Mouse (Mus musculus) heart, postnatal 14 days (tissue): Measurements from ENCODE around the gene Hmga1b. TPM values are rescaled to one million over a fixed set of nuclear protein-coding genes. Genes with fewer than 3 reads are reported as not detected.
"Not testable (repeated sequence)": the region's sequence is repeated elsewhere in the genome, so short reads cannot be mapped to it uniquely, and the experiment has no call there.

Experiments used
- DNase-seq, 2 experiments: peaks; one replicate each; pipeline ENCODE4 v3.0.0; 2021 to 2022
- intact Hi-C: fragments of 180-260 bp; cut with DNase I; formaldehyde crosslinking; loops from one replicate; pipeline ENCODE4 v1.15.1; 2025
- long read RNA-seq, 2 experiments: library from polyadenylated mRNA; stranded (forward); transcript quantifications; one replicate each; pipeline ENCODE4 v2.0.0; 2021
- total RNA-seq, 2 experiments: library from RNA; stranded (reverse); gene quantifications; 2 replicates each; pipeline ENCODE4 v1.2.3; 2021

The Hmga1b gene
- 10 to 100 TPM; 23.8 to 68.1 TPM for total RNA-seq
- long read RNA-seq, experiment 1, transcript Hmga1b-201 (1 exons, 1,626 nt), result major isoform, 13 of 20 reads
- long read RNA-seq, experiment 1, partial matches to known transcripts, result 0 of 20 reads
- long read RNA-seq, experiment 1, other reads (novel, unspliced or antisense), result 7 of 20 reads
- long read RNA-seq, experiment 2, transcript Hmga1b-201 (1 exons, 1,626 nt), result major isoform, 8 of 10 reads
- long read RNA-seq, experiment 2, partial matches to known transcripts, result 0 of 10 reads
- long read RNA-seq, experiment 2, other reads (novel, unspliced or antisense), result 2 of 10 reads

DNA sequence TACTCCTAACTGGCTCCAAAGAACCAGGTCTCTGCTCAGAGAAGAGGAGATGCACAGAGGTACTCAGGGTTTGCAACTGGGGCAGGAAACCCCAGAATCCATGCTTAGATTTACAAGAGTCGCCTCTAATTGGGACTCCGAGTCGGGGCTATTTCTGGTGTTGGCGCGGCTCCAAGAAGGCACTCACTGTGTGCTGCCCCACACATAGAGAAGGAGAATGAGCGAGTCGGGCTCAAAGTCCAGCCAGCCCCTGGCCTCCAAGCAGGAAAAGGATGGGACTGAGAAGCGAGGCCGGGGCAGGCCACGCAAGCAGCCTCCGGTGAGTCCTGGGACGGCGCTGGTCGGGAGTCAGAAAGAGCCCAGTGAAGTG is at the start of gene Hmga1b:
Hmga1b (plus strand) TSS at position 123 of the 370 bp plus-strand sequence.
- intact Hi-C loops, DNase-seq: not testable (repeated sequence)

DNA sequence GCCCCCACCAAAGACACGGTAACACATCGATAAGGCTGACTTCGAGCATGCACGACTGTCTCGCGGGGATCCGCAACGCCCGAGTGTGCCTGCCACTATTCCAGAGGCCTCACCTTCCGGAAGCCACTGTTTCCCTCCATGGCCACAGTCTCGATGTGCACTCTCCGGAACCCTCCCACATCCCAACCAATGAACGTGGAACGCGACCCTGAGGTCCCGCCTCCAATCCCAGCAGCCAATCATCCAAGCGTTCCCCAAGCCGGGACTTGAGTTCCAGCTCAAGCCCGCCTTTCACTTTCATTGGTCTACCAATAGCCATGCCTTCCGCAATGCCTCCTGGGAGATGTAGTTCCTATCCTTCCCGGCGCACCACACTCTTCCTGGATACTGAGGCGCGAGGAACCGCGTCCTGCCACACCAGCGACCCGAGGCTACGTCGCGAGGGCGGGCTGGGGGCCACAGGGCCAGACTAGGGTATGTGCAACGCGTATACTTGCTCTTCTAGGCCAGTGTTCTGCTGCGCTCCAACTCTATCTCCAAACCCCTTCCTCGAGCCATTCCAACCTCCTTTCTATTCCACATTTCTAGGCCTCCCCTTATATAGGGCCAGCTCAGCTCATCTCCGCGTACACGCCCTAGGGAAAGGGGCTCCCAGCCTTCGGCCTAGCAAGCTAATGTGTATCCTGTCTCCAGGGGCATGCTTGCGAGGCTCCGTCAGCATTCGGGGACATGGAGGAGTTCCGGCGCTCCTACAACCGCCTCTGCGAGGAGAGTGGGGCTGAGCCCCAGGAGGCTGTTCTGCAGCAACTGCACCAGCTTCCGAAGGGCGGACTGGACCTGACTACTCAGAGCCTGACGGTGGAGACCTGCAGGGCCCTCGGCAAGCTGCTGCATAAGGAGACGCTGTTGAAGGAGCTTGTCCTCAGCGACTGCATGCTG is 48.7 kb upstream of the Hmga1b start, which contains the start of the genes Cenpx and Lrrc45:
Cenpx (minus strand) TSS at position 159 of the 939 bp plus-strand sequence.
Lrrc45 (plus strand) TSS at position 346 of the 939 bp plus-strand sequence.
- DNase-seq, result peak; percentile 94 to 95
- intact Hi-C loops, result loop anchor here (2.0 to 5.0 kb wide), 4 partner anchors 95 to 227 kb away; no protein-coding TSS in a partner anchor

DNA sequence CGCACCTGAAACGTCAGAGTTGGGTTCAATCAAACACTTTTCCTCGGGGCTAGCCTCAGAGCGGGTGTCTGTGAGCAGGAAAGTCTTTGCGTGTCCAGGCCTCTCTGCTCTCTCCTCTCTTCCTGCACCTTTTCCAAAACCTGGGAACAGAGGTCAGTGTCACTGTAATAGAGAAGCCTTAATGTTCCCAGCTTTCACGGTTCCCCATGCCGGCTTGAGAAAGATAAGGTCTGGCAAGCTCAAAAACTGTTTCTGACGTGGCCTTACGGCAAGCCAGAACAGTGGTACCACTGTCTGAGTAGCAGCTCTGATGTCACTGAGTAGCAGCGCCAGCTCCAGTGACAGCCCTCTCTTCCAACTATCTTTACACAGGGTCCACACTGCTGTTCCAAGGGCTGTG is 48.0 kb upstream of the Hmga1b start:
- DNase-seq, result no peak
- intact Hi-C loops, result loop anchor here (5.0 kb wide), 3 partner anchors 137 to 227 kb away; no protein-coding TSS in a partner anchor

DNA sequence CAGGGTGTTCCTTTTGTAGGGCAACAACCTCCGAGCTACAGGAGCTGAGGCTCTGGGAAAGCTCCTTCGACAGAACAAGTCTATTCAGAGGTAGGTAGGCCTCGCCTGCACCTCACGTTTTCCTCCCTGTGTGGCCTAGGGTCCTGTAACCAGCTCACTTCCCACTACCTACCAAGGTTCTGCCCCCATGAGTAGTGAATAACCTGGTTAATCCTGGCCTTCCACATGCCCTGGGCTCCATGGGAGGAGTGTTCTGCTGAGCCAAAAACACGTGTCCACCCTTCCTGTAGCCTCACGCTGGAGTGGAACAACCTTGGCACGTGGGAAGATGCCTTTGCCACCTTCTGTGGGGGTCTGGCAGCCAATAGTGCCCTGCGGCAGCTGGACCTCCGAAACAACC is 47.5 kb upstream of the Hmga1b start:
- DNase-seq, result no peak

DNA sequence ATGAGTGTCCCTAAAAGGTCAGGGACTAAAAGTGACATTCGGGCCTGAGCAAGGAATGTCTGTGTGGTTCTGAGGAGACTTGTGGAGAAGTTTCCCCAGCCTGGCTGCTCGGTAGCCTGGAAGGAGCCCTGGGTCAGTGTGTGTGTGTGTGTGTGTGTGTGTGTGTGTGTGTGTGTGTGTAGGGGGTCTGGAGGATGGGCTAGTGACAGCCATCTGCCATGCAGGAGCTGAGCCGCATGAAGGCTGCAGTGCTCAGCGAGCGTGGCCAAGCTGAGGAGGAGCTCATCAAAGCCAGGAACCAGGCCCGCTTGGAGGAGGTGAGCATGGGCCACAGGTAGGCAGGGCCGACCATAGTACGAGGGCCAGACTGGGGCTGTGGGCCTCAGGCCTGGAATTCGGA is 43.4 kb upstream of the Hmga1b start:
- DNase-seq, result no peak
- intact Hi-C loops, result no loop called here

More for the DNA sequence above, 47.5 kb upstream of the Hmga1b start:
- intact Hi-C loops, result no loop called here

DNA sequence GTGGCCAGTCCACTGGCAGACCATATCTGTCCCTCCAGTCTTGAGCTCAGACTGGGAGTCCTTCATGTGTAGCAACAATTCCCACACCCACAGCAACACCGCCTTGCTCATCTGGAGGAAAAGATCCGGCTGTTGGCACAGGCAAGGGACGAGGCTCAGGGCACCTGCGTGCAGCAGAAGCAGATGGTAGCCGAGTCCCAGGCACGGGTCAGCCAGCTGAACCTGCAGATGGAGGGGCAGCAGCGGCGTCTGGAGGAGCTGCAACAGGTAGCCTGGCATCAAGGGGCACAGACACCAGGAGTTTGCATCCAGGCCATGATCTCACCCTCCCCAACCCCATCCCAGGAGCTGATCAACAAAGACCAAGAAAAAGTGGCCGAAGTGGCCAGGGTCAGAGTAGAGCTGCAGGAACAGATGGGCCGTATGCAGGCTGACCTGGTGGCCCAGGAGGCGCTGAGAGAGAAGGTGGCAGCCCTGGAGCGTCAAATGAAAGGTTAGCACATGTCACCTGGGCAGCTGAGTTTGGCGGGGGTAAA is 42.7 kb upstream of the Hmga1b start:
- intact Hi-C loops, result loop anchor here (1.0 to 5.0 kb wide), 3 partner anchors 56 to 321 kb away; no protein-coding TSS in a partner anchor
- no peak for DNase-seq

DNA sequence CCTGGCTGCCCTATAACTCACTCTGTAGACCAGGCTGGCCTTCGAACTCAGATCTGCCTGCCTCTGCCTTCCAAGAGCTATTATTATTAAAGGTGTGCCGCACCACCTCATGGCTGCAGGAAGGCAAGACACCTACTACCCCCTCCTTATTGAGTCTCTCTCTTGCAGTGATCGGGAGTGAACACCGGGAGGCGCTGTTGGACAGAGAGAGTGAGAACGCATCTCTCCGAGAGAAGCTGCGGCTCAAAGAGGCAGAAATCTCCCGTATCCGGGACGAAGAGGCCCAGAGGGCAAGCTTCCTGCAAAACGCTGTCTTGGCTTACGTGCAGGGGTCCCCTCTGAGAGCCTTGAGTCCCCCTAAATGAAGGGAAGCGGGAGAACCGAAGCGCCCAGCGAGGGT is 42.1 kb upstream of the Hmga1b start:
- DNase-seq, result peak; percentile 90 to 95
- intact Hi-C loops, result loop anchor here (1.0 to 5.0 kb wide), 3 partner anchors 56 to 321 kb away; no protein-coding TSS in a partner anchor

DNA sequence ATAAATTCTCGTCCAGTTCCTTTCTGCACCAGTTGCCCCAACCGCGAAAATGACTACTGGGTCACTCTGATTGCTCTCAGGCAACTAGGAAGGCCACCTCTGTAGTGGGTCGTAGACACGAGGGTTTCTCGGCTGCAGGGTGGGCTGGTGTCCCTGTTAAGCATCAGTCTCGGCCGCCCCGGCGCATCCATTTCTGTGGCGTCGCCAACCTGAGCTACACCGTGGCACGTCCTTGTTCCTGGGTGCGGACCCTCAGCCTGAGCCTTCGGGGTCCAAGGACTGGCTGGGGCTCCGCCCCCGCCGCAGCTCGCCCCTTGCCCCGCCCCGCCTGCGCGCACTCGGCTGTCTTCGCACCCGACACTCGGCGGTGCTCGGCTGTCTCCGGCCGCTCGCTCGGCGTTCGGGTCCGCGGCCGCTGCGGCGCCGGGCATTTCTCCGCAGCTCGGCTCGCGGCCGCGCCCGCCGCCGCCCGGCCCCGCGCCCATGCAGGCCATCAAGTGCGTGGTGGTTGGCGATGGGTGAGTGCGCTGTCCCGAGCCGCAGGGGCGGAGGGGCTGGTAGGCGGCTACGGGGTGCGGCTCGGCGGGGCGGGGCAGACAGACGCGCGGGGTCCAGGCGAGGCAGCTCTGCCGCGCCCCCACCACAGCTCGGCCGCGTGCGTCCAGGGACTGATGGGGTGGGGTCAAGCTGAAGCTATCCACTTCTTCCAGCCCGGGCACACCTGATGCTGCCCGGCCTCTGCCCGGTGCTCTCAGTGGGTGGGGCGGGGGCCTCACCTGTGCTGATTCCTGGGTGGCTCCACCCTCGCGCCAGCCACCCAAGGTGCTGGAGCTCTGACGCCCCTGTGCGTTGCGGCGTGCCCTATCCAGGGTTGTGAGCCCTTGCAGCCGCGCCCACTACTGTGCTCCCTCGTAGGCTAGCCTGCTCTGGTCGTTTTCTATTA is 41.2 kb upstream of the Hmga1b start, which contains the start of gene Rac3:
Rac3 (plus strand) TSS at position 347 of the 943 bp plus-strand sequence.
- intact Hi-C loops, result loop anchor here (5.0 kb wide), 1 partner anchor 181 kb away; no protein-coding TSS in a partner anchor
- DNase-seq, result peak; percentile 75 to 76

DNA sequence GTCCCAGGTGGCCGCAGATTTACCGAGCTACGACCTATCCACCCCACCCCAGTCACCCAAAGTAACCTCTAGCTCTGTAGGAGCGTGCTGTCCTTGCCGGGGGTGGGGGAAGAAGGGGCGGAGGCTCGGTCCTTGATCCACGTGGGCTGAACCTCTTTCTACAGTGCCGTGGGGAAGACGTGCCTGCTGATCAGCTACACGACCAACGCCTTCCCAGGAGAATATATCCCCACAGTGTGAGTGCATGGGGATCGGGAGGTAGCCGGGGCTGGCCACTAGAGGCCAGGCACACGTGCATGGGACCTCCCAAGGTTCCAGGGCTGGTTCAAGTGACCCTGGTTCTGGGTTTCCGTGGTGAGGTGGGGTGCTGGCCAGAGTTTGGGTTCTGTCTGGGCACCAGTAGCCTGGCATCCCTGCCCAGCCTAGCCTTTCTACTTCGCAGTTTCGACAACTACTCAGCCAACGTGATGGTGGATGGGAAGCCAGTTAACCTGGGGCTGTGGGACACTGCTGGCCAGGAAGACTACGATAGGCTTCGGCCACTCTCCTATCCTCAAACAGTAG is 40.4 kb upstream of the Hmga1b start:
- intact Hi-C loops, result loop anchor here (5.0 kb wide), 1 partner anchor 180 kb away; no protein-coding TSS in a partner anchor
- no peak for DNase-seq

DNA sequence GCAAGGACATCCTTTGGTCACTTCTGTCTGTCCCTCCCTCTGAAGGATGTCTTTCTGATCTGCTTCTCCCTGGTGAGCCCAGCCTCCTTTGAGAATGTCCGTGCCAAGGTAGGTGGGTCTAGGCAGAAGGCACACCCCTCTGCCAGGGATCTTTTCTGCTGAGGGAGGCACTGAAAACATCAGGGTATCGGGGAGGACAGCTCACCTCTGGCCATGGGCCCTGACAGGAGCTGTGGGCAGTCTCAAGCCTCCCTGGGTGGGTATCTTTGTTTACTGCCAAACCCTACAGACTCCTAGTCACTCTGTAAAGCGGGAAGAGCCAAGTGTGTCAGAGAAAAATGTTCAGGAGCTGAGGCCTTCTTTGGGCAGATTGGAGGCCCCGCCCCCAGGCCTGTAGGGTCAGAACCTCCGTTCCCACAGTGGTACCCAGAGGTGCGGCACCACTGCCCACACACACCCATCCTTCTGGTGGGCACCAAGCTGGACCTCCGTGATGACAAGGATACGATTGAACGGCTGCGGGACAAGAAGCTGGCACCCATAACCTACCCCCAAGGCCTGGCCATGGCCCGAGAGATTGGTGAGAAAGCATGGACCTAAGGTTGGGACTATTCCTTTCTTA is 39.7 kb upstream of the Hmga1b start:
- DNase-seq, result no peak
- intact Hi-C loops, result loop anchor here (5.0 kb wide), 1 partner anchor 179 kb away; no protein-coding TSS in a partner anchor

DNA sequence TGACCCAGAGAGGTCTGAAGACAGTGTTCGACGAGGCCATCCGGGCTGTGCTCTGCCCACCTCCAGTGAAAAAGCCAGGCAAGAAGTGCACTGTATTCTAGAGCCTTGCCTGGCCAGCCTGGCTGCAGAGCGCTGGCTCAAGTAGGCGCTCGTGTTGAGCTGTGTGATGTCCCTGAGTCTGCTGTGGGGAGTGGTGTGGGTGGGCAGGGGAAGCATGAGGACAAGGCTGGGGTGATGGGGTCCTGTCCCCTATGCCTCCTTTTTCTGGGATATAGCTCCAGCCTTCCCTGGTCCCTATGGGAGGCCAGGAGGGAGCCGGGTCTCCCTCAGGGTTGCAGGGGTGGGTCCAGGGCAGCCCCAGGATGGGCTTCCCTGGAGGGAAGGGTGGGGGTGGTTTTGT is 39.1 kb upstream of the Hmga1b start:
- intact Hi-C loops, result loop anchor here (5.0 kb wide), 1 partner anchor 179 kb away; no protein-coding TSS in a partner anchor
- no peak for DNase-seq

DNA sequence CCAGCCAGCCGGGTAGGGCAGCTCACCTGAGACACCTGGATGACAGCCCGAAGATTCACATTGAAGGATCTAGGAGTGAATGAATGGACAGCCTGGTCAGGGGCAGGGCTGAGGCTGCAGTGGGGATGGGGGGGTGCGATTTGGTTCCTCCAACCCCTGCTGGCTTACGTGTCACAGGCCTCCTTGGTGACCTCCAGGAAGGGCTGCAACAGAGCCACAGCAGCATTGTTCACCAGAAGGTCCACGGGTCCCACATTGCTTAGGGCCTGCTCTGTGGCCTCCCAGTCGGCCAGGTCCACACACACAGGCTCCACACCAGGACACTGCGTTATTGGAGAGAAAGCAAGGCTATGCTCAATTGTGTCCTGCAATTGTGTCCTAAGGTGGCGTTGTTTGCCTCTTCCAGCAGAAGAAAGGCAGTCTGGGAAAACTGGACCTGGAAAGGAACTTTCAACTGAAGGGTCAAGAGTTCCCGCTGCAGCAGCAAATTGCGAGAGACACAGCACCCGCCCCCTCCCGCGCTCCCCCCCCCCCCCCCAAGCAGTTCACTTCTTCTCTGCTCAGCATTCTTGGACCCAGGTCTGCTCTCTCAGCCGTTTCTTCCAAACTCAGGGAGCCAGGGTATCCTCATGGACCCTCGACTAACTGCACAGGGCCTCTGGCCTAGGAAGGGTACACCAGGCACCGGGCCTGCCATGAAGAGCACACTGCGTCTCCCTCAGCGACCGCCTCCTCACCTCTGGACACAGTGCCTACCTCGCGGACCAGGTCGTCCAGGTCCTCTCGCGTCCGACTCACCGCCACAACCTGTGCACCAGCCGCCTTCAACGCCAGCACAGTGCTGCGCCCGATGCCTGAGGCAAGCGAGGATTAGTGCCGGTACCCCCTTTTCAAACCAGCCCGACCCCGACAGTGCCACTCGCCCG is 36.1 kb upstream of the Hmga1b start:
- intact Hi-C loops, result no loop called here
- no peak for DNase-seq

DNA sequence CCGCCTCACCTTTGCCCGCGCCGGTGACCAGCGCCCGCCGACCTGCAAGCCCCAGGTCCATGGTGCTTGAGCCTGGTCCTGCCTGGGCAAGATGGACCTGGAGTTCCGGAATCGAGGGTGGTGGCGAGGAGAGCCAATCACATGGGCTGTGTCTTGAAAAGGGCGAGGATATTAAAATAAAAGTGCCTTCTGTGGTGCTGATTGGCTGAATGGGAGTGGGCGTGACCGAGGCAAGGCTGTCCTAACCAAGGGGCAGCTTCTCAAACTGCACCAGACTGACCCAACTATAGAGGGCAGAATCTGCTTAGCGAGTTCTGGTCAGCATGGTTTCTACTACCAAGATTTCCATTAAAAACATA is 35.4 kb upstream of the Hmga1b start, which contains the start of gene Dcxr:
Dcxr (minus strand) TSS at position 113 of the 359 bp plus-strand sequence.
- peak; percentile 84 for DNase-seq
- intact Hi-C loops, result no loop called here

DNA sequence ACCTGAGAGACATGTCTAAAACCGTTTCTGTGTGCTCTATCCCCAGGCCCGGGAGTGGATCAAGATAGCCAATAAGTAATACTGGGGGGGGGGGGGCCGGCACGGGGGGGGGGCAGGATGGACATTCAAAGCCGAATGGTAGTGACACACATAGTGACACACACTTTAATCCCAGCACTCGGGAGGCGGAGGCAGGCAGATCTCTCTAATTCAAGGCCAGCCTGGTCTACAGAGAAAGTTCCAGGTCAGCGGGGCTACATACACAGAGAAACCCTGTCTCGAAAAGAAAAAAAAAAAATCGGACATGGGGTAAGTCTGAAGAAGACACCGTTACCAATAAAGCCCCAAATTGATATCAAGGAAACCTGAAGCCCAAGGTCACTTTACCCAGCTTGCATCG is 35.0 kb upstream of the Hmga1b start:
- intact Hi-C loops, result no loop called here
- DNase-seq, result no peak

DNA sequence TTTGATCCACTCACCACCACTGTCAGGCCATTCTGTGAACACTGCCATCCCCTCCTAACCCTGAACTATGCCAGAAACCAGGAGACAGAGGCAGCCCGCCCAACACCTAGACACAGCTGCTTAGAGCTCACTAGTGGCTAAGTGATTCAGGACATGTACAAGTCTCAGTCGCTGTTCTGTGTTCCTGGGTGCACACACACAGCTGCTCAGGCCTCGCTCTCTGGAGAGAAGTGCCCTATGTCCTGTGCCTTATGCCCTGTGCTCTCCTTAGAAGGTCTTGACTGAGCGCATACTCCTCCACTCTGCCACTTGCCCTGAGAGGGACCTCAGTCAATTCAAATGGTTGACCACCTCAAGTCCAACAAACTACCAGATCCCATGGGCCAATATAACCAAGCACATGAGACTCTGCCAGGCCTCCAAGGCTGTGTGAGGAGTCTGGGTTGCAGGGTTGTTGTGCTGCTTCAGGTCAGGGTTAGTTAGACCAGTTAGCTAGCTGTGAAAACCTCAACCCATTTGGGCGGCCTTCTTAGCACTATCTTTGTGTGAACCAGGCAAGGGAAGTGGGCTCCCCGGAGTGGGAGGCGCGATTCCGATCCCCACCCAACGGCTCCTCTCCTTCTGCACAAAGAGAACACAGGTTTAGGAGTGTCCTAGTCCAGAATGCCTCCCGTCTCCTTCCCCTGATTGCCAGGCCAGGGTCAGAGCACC is 33.9 kb upstream of the Hmga1b start:
- DNase-seq, result no peak
- intact Hi-C loops, result no loop called here

DNA sequence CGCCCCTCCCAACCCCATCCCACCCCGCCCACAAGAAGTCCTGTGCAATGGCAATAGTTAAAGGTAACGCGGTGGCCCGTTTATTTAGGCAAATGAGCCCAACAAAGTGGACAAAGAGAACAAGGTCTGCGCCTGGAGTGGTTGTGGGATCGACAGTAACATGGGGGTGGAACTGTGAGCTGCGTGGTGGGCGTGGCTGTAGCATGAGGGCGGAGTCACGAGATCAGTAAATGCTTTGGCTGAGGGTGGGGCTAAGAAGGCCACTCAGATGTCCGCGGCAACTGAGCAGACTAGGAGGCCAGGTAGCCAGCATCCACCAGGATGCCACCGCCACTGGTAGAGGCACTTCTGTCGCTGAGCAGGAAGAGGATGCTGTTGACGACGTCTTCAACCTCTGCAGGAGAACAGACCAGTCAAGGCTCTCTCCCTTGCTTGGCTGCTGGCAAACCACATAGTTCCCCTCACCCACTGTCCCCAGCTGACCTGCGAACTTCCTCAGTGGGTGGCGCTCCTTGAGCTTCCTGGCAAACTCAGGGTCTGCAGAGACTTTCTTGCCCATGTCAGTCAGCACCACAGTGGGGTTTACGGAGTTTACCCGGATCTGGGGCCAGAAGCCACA is 33.1 kb upstream of the Hmga1b start:
- intact Hi-C loops, result not testable (repeated sequence)
- peak in 1 of 2 experiments; percentile 31 for DNase-seq
